Mouse (Mus musculus) olfactory bulb, adult 2 months (tissue): ENCODE data around the gene Tdrd9.

Experiments
- CTCF ChIP-seq: fragments of 200-500 bp; IDR thresholded peaks from 2 replicates; pipeline ENCODE4 v1.5.1; 2012; ENCODE audit warnings: low read depth, mild to moderate bottlenecking, low read length, moderate library complexity; ENCODE audit not compliant: insufficient read depth
- POLR2A ChIP-seq: fragments of 200-500 bp; IDR thresholded peaks from 2 replicates; pipeline ENCODE4 v1.6.1; 2012; ENCODE audit warnings: mild to moderate bottlenecking, low read depth, low read length, moderate library complexity; ENCODE audit not compliant: insufficient read depth

DNA sequence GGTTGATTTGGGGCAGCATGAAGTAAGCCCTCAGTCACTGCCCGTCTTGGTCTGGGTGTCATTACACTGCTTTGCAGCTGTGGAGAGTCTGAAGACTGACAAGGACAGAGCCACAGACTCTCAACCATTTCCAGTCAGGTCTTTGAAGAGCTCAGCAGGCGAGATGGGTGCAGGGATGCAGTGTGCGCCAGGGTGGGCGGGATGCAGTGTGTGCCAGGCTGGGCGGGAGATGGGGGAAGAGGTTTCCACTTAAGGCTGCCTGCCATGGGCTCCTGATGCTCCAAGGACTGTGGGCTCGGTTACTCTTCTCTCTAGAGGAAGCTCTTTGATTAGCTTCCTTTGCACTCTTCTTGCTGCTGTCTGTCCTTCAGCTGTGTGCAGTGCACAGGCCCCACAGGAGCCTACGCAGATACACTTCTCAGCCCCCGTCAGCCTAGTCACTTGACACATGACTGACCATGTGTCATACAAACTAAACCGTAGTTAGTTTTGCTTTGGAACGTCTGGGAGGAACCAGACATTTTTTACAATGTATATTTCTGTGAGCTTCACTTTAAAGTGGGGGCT is 62.1 kb downstream of the Tdrd9 start:
- TF ChIP-seq CTCF (no peak), POLR2A (no peak)
